Mouse (Mus musculus): ENCODE measurements around the gene Kcnd3. TPM values are rescaled to one million over a fixed set of nuclear protein-coding genes. Genes with fewer than 3 reads are reported as not detected.

Gene Kcnd3
- polyA plus RNA-seq (2016; fragmentation: Nextera tagmentation; extraction: Ambion mirVana), result 0.19 and 0.57 TPM in 2 replicates

DNA sequence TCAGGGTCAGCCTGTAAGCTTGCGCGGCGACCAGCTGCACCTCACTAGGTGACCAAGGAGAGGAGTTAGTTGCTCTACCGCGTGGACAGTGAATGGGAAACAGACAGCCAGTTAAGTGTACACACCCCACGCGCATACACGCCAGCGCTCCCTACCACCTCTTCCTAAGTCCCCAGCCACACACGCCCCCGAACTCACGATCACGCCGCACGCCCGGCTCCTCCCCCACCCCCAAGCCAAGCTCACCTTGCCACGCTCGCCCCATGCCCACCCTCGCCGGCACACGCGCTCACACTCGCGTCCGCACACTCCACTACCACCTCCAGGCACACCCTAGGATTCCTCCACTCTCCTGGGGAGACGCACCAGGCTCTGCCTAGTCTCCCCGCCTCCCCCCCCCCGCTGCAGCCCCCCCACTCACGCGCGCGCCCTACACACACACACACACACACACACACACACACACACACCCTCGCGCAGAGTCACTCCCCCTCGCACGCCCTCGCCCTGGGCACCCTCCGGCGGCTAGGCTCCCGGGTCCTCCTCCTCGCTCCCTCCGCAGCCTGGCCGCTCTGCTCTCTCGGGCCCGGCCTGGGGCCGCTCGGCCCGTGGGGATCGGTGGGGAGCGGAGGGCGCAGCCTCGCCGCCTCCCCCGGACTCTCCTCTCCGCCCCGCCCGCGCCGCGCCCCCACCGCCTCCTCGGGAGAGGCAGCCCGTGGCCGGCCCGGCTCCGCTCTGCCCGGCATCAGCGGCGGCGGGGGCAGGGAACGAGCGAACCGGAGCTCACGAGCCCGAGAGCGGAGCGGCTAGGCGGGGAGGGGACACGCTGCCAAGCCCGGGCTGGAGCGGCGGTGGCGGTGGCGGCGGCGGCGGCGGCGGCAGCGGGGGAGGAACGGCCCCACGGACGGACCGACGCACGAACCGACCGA lies at the start of gene Kcnd3:
Gene Kcnd3, plus strand, starts transcription at position 704 of the 929 bp plus-strand sequence.
- no peaks in the 10 kb centered on the region for H3K36me3 ChIP-seq (replicated peaks)
- H3K9me3 ChIP-seq, result no peaks in the 10 kb centered on the region
- WGBS, result 1% methylated on average over 93 of the region's 98 CpGs
- H3K4me3 ChIP-seq, result peak within 1 kb of the TSS; percentile 79
- peak; percentile 72 for DNase-seq (ENCODE audit: low spot score)
- peaks cover 97% of the 10 kb centered on the region for H3K27me3 ChIP-seq (replicated peaks; ENCODE audit: low read depth, poor library complexity, severe bottlenecking)
- peak within 1 kb of the TSS; percentile 80 for H3K27ac ChIP-seq (replicated peaks)
- peaks cover 32% of the 10 kb centered on the region for H3K4me1 ChIP-seq

DNA sequence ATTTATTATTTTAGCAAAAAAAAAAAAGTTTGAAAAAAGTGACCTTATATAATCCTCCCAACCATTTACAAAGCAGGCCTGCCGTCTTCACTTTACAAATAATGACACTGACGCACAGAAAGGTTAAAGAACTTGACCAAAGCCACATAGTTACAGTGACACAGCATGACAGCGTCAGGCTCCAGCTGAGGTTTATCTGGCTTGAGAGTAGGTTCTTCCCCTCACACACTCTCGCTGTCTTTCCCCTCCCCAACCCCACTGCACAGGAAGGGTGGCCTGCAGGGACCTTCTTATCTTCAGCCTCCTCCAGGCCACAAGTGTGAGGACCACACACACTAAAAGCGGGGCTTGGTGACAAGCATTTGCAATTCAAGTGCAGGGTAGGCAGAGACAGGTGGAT lies 49.5 kb upstream of the Kcnd3 start:
- no peak for DNase-seq (ENCODE audit: low spot score)
- no peak overlapping the region for H3K27ac ChIP-seq (replicated peaks)
- 70% methylated on average over 5 of the region's 5 CpGs for WGBS
- no peak overlapping the region for H3K4me3 ChIP-seq
- H3K9me3 ChIP-seq, result no peaks in the 10 kb centered on the region
- H3K27me3 ChIP-seq (replicated peaks; ENCODE audit: low read depth, poor library complexity, severe bottlenecking), result no peaks in the 10 kb centered on the region
- no peaks in the 10 kb centered on the region for H3K36me3 ChIP-seq (replicated peaks)
- peaks cover 9% of the 10 kb centered on the region for H3K4me1 ChIP-seq

DNA sequence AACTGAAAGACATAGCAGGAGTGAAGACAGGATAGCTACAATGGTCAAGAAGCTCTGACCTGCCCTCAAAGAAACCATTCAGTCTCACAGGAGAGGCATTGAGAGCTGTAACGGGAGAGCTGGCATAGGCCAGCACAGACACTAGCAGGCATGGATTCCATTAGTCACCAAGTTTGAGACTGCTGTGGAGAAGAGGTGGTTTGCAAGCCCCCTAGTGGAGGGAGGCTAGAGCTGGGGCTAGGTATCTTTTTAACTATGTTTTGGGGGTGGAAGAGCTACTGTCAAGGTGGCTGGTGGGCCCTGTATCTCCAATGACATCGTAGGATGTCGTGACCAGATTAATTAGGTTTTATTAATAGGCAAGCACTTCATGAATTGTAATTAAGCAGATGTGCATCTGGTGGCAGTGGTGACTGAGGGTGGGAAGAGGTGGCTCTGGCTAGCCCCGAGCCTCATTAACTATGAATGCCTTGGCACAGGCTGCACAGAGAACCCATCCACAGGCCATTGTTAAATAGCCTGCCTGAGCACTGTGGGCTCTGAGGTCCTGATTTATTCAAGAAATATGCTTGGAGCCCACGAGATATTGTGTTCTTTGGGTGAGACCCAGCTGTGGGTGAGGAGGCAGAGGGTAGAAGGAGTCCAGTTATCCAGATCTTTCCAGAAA lies 48.6 kb upstream of the Kcnd3 start:
- peak; percentile 46 for DNase-seq (ENCODE audit: low spot score)
- Histone ChIP-seq H3K9me3 (no peaks in the 10 kb centered on the region), H3K4me3 (no peak overlapping the region), H3K27ac (replicated peaks) (no peak overlapping the region), H3K4me1 (peaks cover 14% of the 10 kb centered on the region), H3K27me3 (replicated peaks; ENCODE audit: low read depth, poor library complexity, severe bottlenecking) (no peaks in the 10 kb centered on the region), H3K36me3 (replicated peaks) (no peaks in the 10 kb centered on the region)
- 72% methylated on average over 5 of the region's 5 CpGs for WGBS

DNA sequence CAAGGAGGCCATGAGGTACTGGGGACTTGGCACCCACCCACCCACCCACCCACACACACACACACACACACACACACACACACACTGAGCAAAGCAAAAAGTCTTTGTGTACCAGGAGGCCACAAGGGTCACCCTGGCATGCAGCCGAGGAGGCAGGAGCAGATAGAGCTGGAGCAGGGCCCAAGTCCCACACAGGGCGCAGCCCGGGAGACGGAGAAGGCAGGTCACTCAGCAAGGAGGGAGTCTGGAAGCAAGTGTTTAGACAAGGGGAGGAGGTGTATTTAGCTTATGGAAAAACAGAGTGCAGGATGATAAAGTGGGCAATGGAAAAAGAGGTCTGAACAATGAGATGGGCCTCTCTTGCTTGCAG lies 48.1 kb upstream of the Kcnd3 start:
- DNase-seq (ENCODE audit: low spot score), result no peak
- H3K27me3 ChIP-seq (replicated peaks; ENCODE audit: low read depth, poor library complexity, severe bottlenecking), result no peaks in the 10 kb centered on the region
- H3K4me1 ChIP-seq, result peaks cover 14% of the 10 kb centered on the region
- H3K27ac ChIP-seq (replicated peaks), result no peak overlapping the region
- no peak overlapping the region for H3K4me3 ChIP-seq
- no peaks in the 10 kb centered on the region for H3K9me3 ChIP-seq
- WGBS, result 88% methylated on average over 4 of the region's 4 CpGs
- H3K36me3 ChIP-seq (replicated peaks), result no peaks in the 10 kb centered on the region

DNA sequence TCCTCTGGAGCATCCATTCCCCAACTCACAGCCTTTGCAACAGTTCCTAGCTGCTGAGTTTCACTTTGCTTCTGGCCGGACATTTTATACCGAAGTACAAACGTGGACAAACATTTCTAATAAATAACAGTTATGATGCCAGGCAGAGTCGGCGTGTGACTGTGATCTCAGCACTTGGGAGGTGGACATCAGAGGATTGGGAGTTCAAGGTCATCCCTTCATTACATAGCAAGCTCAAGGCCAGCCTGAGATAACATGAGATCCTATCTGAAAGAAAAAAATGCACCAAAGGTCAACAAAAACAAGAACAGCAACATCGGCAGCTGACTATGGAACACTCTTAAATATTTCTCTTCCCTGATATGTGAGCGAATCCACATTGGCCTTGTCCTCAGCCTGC lies 46.6 kb upstream of the Kcnd3 start:
- Histone ChIP-seq H3K4me3 (no peak overlapping the region), H3K9me3 (no peaks in the 10 kb centered on the region), H3K4me1 (peaks cover 14% of the 10 kb centered on the region), H3K27ac (replicated peaks) (no peak overlapping the region), H3K27me3 (replicated peaks; ENCODE audit: low read depth, poor library complexity, severe bottlenecking) (no peaks in the 10 kb centered on the region), H3K36me3 (replicated peaks) (no peaks in the 10 kb centered on the region)
- no peak for DNase-seq (ENCODE audit: low spot score)
- 88% methylated on average over 7 of the region's 7 CpGs for WGBS

DNA sequence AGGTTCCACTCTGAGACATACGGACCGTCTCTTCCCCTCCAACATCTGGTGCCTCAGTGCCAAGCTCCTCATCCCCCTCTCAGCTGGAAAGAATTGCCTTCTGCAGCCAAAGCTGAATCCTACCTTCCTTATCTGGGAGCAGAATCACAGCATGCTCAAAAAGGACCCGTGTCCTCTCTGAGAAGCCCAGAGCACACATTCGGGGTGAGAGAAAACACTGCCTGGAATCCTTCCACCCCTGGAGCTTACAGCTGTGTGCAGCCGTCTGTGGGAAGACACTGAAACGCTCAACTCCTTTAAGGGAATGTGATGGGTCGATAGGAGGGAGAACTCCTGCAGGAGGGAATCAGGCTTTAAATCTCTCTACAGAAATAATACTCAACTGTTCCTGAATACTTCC lies 46.1 kb upstream of the Kcnd3 start:
- 54% methylated on average over 7 of the region's 7 CpGs for WGBS
- Histone ChIP-seq H3K27me3 (replicated peaks; ENCODE audit: low read depth, poor library complexity, severe bottlenecking) (no peaks in the 10 kb centered on the region), H3K36me3 (replicated peaks) (no peaks in the 10 kb centered on the region), H3K4me3 (no peak overlapping the region), H3K9me3 (no peaks in the 10 kb centered on the region), H3K4me1 (peaks cover 14% of the 10 kb centered on the region), H3K27ac (replicated peaks) (no peak overlapping the region; the same call in 1 of the 2 replicates)
- no peak for DNase-seq (ENCODE audit: low spot score)

DNA sequence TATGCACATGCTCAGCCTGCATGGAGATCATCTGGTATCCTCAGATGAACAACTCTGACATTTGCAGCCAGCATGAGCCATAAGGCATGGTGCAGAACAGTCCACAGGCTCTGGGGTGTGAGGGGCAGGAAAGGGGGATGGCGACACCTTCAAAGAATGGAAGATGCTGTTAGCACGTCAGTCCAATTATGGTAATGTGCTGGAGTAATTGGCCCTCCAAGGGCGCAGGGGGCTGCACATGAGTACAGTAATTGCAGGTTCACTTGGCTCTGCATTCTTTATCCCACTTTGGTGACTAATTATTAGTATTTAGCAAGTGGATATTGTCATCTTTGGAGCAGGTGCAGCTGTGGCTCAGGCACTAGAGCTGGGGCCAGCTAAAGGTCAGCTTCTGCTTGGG lies 43.9 kb upstream of the Kcnd3 start:
- H3K4me3 ChIP-seq, result no peak overlapping the region
- DNase-seq (ENCODE audit: low spot score), result peak; percentile 18
- WGBS, result 61% methylated on average over 3 of the region's 3 CpGs
- H3K36me3 ChIP-seq (replicated peaks), result no peaks in the 10 kb centered on the region
- H3K9me3 ChIP-seq, result no peaks in the 10 kb centered on the region
- H3K27me3 ChIP-seq (replicated peaks; ENCODE audit: low read depth, poor library complexity, severe bottlenecking), result no peaks in the 10 kb centered on the region
- H3K27ac ChIP-seq (replicated peaks), result no peak overlapping the region
- peaks cover 18% of the 10 kb centered on the region for H3K4me1 ChIP-seq

DNA sequence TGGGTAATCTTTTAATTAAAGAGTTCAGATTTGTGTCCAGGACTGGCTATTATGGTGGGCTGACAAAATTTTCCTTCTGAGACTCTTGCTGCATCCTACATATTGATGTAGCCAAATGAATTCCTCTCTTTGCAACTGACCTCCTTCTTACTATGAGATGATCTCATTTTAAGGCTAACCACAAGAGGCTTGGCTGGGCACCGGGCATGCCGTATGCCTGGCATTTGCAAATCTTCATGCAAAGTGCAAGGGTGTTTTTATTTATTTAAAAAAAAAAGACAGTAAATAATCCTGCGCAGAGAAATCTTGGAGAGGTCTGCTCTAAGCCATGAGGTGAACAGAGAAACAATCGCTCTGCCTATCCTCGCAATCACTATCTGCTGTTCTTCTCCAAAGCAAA lies 41.3 kb upstream of the Kcnd3 start:
- Histone ChIP-seq H3K27me3 (replicated peaks; ENCODE audit: low read depth, poor library complexity, severe bottlenecking) (no peaks in the 10 kb centered on the region), H3K4me3 (no peak overlapping the region), H3K27ac (replicated peaks) (no peak overlapping the region), H3K4me1 (peaks cover 15% of the 10 kb centered on the region), H3K36me3 (replicated peaks) (no peaks in the 10 kb centered on the region), H3K9me3 (no peaks in the 10 kb centered on the region)
- 93% methylated on average over 5 of the region's 5 CpGs for WGBS
- no peak for DNase-seq (ENCODE audit: low spot score)

DNA sequence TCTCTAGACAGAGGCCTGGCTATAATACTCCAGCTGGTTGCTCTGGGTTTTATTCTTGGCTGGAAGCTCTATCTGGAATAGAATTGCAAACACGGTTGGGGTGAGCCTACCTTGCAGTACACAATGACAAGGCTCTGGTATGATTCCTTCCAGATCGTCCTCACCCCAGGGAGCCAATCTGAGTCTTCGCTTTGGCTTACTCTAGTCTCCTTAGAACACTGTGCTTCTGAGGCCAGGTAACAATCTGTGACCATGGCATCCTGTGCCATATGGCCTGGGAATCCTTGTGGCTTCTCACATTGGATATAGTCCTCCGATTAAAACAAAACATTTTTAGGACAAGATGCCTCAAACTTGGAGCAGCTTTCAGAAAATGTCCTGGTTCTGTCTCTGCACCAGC lies 40.4 kb upstream of the Kcnd3 start:
- 82% methylated on average over 4 of the region's 4 CpGs for WGBS

DNA sequence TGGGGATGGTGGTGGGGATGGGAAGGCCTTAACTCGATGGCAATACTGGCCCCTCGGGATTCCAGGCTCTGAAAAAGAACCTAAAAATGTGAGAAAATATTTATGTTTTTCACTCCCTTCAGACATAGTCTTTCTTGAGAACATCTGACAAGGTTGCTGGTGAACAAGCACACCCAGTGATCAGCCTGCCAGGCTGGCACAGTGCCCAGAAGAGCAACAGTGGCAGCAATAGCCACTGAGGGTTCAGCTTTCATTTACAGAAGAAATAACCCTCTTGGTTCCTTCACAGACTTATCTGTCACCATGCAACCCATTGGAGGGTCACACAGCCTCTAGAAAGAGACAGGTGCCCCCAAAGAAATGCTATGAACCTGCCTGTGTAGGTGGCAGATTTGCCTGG lies 39.9 kb upstream of the Kcnd3 start:
- H3K27ac ChIP-seq (replicated peaks), result no peak overlapping the region
- H3K36me3 ChIP-seq (replicated peaks), result no peaks in the 10 kb centered on the region
- H3K9me3 ChIP-seq, result no peaks in the 10 kb centered on the region
- peaks cover 10% of the 10 kb centered on the region for H3K4me1 ChIP-seq
- 87% methylated on average over 2 of the region's 2 CpGs for WGBS
- H3K4me3 ChIP-seq, result no peak overlapping the region
- no peaks in the 10 kb centered on the region for H3K27me3 ChIP-seq (replicated peaks; ENCODE audit: low read depth, poor library complexity, severe bottlenecking)
- DNase-seq (ENCODE audit: low spot score), result no peak

More for the DNA sequence above, 40.4 kb upstream of the Kcnd3 start:
- H3K4me1 ChIP-seq, result peaks cover 10% of the 10 kb centered on the region
- H3K36me3 ChIP-seq (replicated peaks), result no peaks in the 10 kb centered on the region
- H3K27me3 ChIP-seq (replicated peaks; ENCODE audit: low read depth, poor library complexity, severe bottlenecking), result no peaks in the 10 kb centered on the region
- no peaks in the 10 kb centered on the region for H3K9me3 ChIP-seq
- no peak overlapping the region for H3K27ac ChIP-seq (replicated peaks)
- DNase-seq (ENCODE audit: low spot score), result no peak
- no peak overlapping the region for H3K4me3 ChIP-seq

DNA sequence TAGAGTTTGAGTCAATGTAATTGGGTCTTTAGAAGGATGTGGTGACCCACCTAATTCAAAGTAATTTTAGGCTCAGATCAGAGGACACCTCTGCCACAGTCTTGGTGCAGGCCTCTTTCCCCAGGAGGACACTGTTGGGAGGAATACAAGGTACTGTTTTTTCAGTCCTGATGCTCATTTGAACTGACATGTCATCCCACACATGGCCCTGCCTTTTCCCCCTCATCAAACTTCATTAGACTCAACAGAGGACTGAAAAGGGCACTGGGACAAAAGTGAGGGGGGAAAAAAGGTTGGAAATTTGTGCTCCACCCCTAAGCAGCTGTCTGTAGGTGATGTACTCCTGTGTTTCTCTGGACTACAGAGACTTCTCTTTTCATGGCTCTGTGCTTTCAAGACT lies 39.4 kb upstream of the Kcnd3 start:
- H3K4me3 ChIP-seq, result no peak overlapping the region
- no peak for DNase-seq (ENCODE audit: low spot score)
- H3K27me3 ChIP-seq (replicated peaks; ENCODE audit: low read depth, poor library complexity, severe bottlenecking), result no peaks in the 10 kb centered on the region
- H3K4me1 ChIP-seq, result peaks cover 9% of the 10 kb centered on the region
- no peaks in the 10 kb centered on the region for H3K9me3 ChIP-seq
- no peak overlapping the region for H3K27ac ChIP-seq (replicated peaks)
- H3K36me3 ChIP-seq (replicated peaks), result no peaks in the 10 kb centered on the region

DNA sequence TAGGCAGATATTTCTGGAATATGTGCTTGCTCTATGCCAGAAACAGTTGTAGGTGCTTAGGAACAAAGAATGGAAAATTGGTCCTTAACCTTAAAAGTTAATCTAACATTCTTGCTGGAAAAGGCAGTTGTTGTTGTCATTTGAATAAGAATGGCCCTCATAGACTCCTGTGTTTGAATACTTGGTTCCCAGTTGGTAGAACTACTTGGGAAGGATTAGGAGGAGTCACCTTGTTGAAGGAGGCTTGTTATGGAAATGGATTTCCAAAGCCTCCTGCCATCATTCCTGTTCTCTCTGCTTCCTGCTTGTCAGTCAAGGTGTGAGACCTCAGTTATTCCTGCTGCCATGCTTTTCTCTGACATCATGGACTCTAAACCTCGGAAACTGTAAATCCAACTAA lies 33.7 kb upstream of the Kcnd3 start:
- Histone ChIP-seq H3K27ac (replicated peaks) (no peak overlapping the region), H3K4me3 (no peak overlapping the region), H3K36me3 (replicated peaks) (no peaks in the 10 kb centered on the region), H3K9me3 (peaks cover 4% of the 10 kb centered on the region; the same call in 1 of the 2 replicates), H3K4me1 (peaks cover 4% of the 10 kb centered on the region; the same call in 1 of the 2 replicates), H3K27me3 (replicated peaks; ENCODE audit: low read depth, poor library complexity, severe bottlenecking) (no peaks in the 10 kb centered on the region)
- WGBS, result 90% methylated on average over 1 of the region's 1 CpGs
- no peak for DNase-seq (ENCODE audit: low spot score)

DNA sequence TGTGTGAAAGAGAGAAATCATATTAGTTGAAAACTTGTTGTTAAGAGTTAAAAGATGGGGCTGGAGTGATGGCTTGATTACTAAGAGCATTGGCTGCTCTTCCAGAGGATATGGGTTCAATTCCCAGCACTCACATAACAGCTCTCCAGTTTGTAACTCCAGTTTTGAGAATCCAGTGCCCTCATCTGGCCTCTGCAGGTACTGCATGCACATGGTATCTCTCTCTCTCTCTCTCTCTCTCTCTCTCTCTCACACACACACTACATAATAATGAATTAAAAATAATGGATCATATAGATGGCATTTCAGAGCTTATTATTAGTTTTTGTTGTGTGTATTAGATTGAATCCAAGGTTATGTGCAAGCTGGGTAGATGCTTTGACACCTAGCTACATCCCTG lies 29.7 kb upstream of the Kcnd3 start:
- Histone ChIP-seq H3K27me3 (replicated peaks; ENCODE audit: low read depth, poor library complexity, severe bottlenecking) (no peaks in the 10 kb centered on the region; the same call in 1 of the 2 replicates), H3K9me3 (peaks cover 4% of the 10 kb centered on the region; the same call in 1 of the 2 replicates), H3K27ac (replicated peaks) (no peak overlapping the region), H3K36me3 (replicated peaks) (no peaks in the 10 kb centered on the region), H3K4me3 (no peak overlapping the region), H3K4me1 (peaks cover 8% of the 10 kb centered on the region; the same call in 1 of the 2 replicates)
- no peak for DNase-seq (ENCODE audit: low spot score)
